Mouse (Mus musculus): ENCODE measurements around the gene Pappa. TPM values are rescaled to one million over a fixed set of nuclear protein-coding genes. Genes with fewer than 3 reads are reported as not detected.

The Pappa gene
- total RNA-seq (2023) = not detected

GRCm38 (mm10) chr4:65123741-65124224 is at the start of gene Pappa:
Pappa (plus strand) TSS chr4:65124174.

